Mouse (Mus musculus) lung, postnatal 0 days (tissue): ENCODE measurements at regions not wholly inside any gene's neighbourhood (a gene's known extent, or its start where the extent isn't known, plus 50 kb on each side); places are given as distances from the start of the nearest gene placed in this dataset.

Experiments used
- CTCF ChIP-seq: IDR thresholded peaks from 2 replicates; pipeline ENCODE4 v1.5.1; 2016; ENCODE audit warnings: antibody characterized with exemption, mild to moderate bottlenecking
- EP300 ChIP-seq: IDR thresholded peaks from 2 replicates; pipeline ENCODE4 v1.6.1; 2016; ENCODE audit warnings: antibody characterized with exemption, mild to moderate bottlenecking, control low read depth

DNA sequence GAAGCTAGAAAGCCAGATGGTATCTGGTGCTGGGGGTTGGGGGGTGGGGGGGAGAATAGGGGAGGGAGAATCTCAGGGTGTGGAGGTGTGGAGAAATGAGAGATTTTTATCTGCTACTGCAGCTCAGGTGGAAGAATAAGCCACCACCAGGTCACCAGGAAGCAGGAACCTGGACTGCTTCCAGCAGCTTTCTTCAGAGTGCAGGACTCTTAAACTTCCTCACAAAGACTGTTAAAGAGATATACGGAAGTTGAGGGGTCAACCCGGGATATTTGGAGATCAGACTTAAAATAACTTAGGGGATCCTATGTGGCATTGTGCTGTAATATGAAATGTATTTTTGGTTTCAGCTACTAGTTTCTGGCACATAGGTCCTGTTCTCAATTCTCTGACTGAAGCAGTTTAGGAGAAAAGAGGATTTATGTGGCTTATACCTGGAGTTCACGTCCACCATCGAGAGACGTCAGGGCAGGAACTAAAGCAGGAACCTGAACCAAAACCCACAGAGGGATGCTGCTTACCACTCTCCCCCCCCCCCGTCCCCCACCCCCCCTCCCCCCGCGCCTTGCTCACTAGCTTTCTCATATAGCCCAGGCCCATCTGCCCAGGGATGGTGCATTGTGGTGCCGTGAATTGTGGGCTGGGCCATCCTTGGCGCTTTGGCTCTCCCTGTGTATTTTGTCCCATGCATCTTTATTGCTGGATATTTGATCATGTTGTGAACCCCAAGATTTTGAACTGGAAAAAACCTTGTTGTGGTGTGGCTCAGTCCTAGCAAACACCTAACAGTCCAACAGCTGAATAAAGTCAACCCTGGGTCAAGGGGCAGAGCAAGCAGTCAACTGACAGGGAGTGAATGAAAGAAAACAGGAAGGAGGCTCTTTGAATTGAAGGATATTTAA is 143.2 kb downstream of the Qrsl1 start:
- TF ChIP-seq CTCF, result no peak
- no peak for TF ChIP-seq EP300
